Mouse (Mus musculus) kidney, embryonic 16.5 days (tissue): ENCODE measurements around the gene Zfp811. TPM values are rescaled to one million over a fixed set of nuclear protein-coding genes. Genes with fewer than 3 reads are reported as not detected.
A peak's percentile ranks its signal among the peaks of the same experiment; 100 is the strongest.
"Not testable (repeated sequence)": the region's sequence is repeated elsewhere in the genome, so short reads cannot be mapped to it uniquely, and the experiment has no call there.

Experiments used
- ATAC-seq: fragments of 200-750 bp; cut with Nextera tagmentation; 2 replicates; pipeline ENCODE4 v1.8.0; 2017; ENCODE audit warnings: moderate TSS enrichment; ENCODE audit not compliant: low FRiP score, low TSS enrichment
- H3K27ac ChIP-seq: fragments of 300-500 bp; sonication (generic); 2 replicates; pipeline ENCODE4 v1.5.1; 2014; ENCODE audit warnings: low read length
- H3K27me3 ChIP-seq: fragments of 300-500 bp; sonication (generic); 2 replicates; pipeline ENCODE4 v1.6.1; 2014; ENCODE audit warnings: low read length, control low read depth, mixed read lengths; ENCODE audit not compliant: insufficient read depth
- H3K36me3 ChIP-seq: fragments of 300-500 bp; sonication (generic); 2 replicates; pipeline ENCODE4 v1.6.1; 2014; ENCODE audit warnings: low read length, control low read depth, mixed read lengths; ENCODE audit not compliant: insufficient read depth
- H3K4me1 ChIP-seq: fragments of 300-500 bp; sonication (generic); 2 replicates; pipeline ENCODE4 v1.6.1; 2014; ENCODE audit warnings: low read length, control low read depth, mixed read lengths; ENCODE audit not compliant: insufficient read depth
- H3K4me2 ChIP-seq: fragments of 300-500 bp; sonication (generic); replicated peaks from 2 replicates; pipeline ENCODE4 v1.6.1; 2014; ENCODE audit warnings: low read depth, low read length
- H3K4me3 ChIP-seq: fragments of 300-500 bp; sonication (generic); 2 replicates; pipeline ENCODE4 v1.5.1; 2014; ENCODE audit warnings: mild to moderate bottlenecking, low read length
- H3K9ac ChIP-seq: fragments of 300-500 bp; sonication (generic); replicated peaks from 2 replicates; pipeline ENCODE4 v1.6.1; 2014; ENCODE audit warnings: low read length
- H3K9me3 ChIP-seq: fragments of 300-500 bp; sonication (generic); 2 replicates; pipeline ENCODE4 v1.6.1; 2016; ENCODE audit warnings: low read length, control low read depth
- WGBS: fragments of 180-500 bp; shearing (Covaris S2); extraction: QIAGEN DNeasy Blood & Tissue Kit; methylation state at CpG from one replicate; pipeline ENCODE4 v1.1.7; 2014; 5-methylcytosine and 5-hydroxymethylcytosine counted together
- polyA plus RNA-seq: library from polyadenylated mRNA; unstranded; fragments of >200 nt; fragmentation: Nextera tagmentation; extraction: Ambion mirVana; gene quantifications from 2 replicates; pipeline ENCODE4 v1.2.1, GENCODE M21; 2015

Gene Zfp811
- polyA plus RNA-seq = 2.7 and 3.3 TPM in 2 replicates

DNA sequence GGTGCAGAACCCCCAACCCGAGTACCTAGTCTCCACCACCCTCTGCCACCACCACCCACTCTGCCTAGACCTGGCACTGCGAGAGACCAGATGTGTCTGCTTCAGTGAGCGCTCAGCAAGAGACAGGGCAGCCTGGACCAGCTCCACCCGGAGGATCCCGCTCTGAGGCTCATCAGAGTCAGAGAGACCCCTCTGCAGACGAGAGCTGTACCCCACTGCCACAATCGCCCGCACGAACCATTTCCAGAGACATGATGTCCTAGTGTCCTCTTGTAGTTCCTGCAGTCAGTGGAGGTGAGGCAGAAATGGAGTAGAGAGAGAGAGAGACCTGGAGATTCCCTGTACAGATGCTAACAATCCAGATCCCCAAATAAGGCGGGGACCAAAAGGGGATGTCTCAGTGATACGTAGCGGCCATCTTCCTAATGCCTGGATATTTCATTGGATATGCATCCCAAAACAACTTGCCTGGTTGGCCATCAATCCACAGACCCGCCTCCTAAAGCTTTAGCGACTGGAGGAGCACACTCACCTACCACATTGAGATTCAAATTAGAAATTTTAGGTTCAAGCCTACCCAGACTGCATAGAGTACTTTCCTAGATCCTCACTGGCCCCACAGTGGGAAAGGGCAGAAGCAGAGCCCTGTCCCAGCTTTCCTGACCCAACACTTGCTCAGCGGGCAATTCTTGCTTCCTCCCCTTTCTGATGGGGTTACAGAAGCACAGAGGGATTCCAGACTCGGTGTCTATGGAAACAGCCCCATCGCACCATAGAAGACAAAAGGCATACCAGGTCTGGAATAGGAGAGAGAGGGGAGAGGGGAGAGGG, at the start of gene Zfp811:
Gene Zfp811 (minus strand): TSS at position 388 of the 831 bp plus-strand sequence.
- H3K27ac ChIP-seq = no peak within 1 kb of the TSS; the same call in 1 of the 2 replicates

DNA sequence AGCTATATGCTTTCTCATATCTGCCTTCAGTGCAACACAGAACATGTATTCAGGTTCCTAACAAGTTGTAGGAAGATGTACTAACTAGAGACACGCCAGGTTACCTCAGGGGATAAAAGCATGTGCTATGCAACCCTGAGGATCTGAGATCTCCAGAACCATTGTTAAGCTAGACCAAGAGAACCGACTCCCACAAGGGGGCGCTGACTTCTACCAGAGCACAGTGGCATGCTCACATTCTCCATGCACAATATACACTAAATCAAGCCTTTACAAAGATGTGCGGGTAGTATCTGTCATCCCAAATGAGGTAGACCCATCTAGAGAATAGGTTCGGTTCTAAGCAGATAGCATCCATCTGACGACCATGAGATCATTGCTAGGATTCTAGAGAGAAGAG, 47.0 kb upstream of the Zfp811 start:
- H3K4me2 ChIP-seq, H3K36me3 ChIP-seq, H3K9me3 ChIP-seq, ATAC-seq, H3K27ac ChIP-seq, H3K27me3 ChIP-seq, H3K4me1 ChIP-seq, H3K9ac ChIP-seq, H3K4me3 ChIP-seq: not testable (repeated sequence)
- WGBS = 60% methylated on average over 2 of the region's 6 CpGs

More for the DNA sequence above, at the start of gene Zfp811:
- Histone ChIP-seq H3K36me3 (no peaks in the 10 kb centered on the region), H3K4me2 (peak within 1 kb of the TSS; percentile 65), H3K9ac (peak within 1 kb of the TSS; percentile 59), H3K9me3 (no peaks in the 10 kb centered on the region), H3K4me1 (peaks cover 12% of the 10 kb centered on the region), H3K27me3 (no peaks in the 10 kb centered on the region), H3K4me3 (peak within 1 kb of the TSS; percentile 53)
- WGBS = under 1% methylated on average over 17 of the region's 17 CpGs
- ATAC-seq = peak; percentile 81

DNA sequence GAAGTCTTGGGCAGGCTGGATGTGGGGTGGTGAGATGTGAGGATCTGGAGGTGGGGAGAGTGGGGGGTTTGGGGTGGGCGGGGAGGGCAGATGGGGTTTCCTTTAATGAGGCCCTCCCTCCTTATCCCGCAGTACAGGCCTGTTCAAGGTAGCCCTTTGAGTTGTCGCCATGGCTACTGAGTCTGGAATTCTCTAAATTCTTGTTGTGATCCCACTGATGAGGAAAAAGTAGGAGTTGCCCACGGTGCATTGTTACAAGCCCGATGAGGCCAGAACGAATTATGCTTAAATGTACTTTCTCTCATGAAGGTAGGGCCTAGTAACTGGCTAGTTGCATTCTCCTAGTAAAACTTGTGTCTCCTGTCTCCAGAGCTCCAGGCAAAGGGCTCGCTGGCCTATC, 41.9 kb upstream of the Zfp811 start:
- H3K27ac ChIP-seq = no peak overlapping the region
- WGBS = 55% methylated on average over 7 of the region's 7 CpGs
- H3K36me3 ChIP-seq = no peaks in the 10 kb centered on the region
- H3K9me3 ChIP-seq = peaks cover 2% of the 10 kb centered on the region; the same call in 1 of the 2 replicates
- H3K4me3 ChIP-seq = no peak overlapping the region
- no peaks in the 10 kb centered on the region for H3K4me1 ChIP-seq
- no peak overlapping the region for H3K4me2 ChIP-seq
- no peak overlapping the region for H3K9ac ChIP-seq
- no peak for ATAC-seq
- H3K27me3 ChIP-seq = no peaks in the 10 kb centered on the region

DNA sequence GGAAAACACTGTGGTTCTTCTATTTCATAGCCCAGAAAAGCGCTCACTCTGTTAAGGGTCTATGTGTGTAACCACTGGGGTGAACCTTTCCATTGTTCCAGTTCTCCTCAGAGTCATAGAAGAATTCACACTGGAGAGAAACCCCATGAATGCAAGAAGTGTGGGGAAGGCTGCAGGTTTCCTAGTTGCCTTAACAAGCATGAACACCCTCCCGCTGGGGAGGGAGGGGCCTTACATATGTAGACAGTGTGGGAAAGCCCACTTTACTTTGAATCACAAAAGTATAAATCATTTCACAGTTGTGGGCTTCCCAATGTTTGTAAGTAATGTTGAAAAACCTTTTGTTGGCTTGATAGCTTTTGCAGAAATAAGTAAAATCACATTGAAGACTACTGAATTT, 31.7 kb upstream of the Zfp811 start:
- Histone ChIP-seq H3K27me3 (no peaks in the 10 kb centered on the region), H3K4me2 (no peak overlapping the region), H3K36me3 (no peaks in the 10 kb centered on the region), H3K4me3 (no peak overlapping the region), H3K9me3 (peaks cover 12% of the 10 kb centered on the region; the same call in 1 of the 2 replicates), H3K4me1 (peaks cover 10% of the 10 kb centered on the region; the same call in 1 of the 2 replicates), H3K27ac (no peak overlapping the region), H3K9ac (no peak overlapping the region)
- no peak for ATAC-seq
- WGBS = 83% methylated on average over 2 of the region's 2 CpGs

DNA sequence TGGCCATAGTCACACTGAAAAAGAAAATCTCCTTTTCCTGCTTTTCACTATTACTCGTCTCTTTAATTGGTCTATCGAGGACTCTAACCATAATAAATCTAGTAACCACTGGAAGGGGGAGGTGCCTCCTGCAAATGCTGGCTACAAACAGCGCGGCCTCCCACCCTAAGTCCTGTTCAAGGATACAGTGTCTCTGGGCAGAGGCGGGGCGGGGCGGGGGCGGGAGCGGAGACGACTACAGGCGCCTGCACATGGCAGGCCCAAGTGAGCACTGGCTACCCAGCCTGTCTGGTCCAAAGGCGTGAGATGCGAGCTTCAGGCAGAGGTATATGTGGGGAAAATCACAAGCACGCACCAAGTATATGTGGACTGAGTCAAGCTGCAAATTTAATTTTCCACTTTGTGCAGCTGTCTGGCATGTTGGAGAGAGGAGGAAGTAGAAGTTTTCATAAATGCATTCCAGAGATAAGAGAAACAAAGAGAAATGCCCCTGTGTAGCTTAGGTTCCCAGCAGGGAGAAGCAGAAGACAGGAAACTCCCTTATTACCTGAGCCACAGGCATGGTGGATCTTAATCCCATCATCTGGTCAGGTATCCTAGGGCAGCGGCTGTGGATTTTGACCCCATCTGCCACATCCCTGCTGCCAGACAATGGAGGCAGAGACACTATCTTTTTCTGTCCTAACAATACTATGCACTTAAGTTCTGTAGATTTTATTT, 29.5 kb upstream of the Zfp811 start:
- no peaks in the 10 kb centered on the region for H3K36me3 ChIP-seq
- 23% methylated on average over 15 of the region's 15 CpGs for WGBS
- peaks cover 10% of the 10 kb centered on the region; the same call in 1 of the 2 replicates for H3K4me1 ChIP-seq
- no peaks in the 10 kb centered on the region for H3K27me3 ChIP-seq
- H3K9ac ChIP-seq = 0 out of 2 replicates have a peak overlapping the region, but pooled peaks have one; percentile 25
- peak overlapping the region; percentile 37 for H3K4me2 ChIP-seq
- peaks cover 11% of the 10 kb centered on the region; the same call in 1 of the 2 replicates for H3K9me3 ChIP-seq
- peak; percentile 86 for ATAC-seq
- H3K27ac ChIP-seq = no peak overlapping the region
- no peak overlapping the region for H3K4me3 ChIP-seq

DNA sequence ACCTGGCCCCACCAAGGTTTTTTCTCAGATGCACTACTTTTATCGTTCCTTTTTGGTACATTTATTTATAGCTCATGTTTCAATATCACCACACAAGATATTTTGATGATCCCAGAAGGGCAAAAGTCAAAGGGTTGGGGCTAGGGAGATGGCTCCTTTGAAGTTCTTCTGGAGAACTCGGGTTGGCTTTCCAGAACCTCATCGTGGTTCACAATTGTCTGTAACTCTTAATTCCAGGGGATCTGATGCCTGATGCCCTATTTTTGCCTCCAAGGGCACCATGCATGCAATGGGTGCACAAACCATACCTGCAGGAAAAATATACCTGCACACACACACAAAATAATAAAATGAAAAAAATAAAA, 20.7 kb upstream of the Zfp811 start:
- Histone ChIP-seq H3K27ac (no peak overlapping the region), H3K27me3 (no peaks in the 10 kb centered on the region), H3K4me1 (peaks cover 9% of the 10 kb centered on the region; the same call in 1 of the 2 replicates), H3K9ac (peak overlapping the region; percentile 95; the same call in 1 of the 2 replicates), H3K36me3 (peaks cover 13% of the 10 kb centered on the region), H3K4me2 (peak overlapping the region; percentile 87), H3K4me3 (peak overlapping the region; percentile 86), H3K9me3 (no peaks in the 10 kb centered on the region)
- WGBS = 22% methylated on average over 3 of the region's 3 CpGs
- 0 out of 2 replicates have a peak, but pooled peaks have one; percentile 17 for ATAC-seq

DNA sequence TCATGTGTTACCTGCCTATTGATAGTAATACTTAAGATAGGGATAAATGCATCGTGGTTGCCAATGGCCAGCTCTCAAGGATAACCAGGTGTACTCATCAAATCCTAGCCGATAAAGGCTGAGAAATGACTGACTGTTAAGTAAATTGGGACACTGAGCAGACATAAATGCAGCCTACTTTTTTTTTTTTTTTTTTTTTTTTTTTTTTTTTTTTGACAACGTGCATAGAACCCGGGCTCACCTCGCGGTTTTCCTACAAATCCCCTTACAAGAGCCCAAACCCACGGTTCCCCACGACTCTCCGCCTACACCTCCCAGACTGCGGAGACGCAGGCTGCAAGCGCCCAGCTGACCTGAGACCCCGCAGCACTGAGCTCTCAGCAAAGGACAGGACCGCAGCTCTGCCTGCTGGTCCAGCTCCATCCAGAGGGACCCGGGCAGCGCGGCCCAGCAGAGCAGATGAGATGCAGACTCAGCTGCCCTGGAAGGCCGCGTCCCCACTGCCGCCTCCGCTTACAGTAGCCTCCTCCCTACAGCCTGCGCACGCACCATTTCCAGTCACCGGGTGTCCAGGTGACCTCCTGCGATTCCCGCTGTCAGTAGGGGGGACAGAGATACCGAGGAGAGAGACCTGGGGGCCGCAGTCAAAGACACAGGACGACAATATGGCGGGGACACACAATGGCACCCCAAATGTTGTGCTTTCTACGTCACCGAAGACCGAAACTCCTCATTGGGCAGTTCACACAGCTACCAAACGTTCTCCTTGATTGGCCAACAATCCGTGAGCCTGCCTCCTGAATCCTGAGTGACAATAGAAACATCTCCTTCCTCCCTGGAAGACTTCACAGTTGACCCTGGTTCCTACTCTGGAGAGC, 20.0 kb upstream of the Zfp811 start, which contains the start of gene Zfp799:
Gene Zfp799 (minus strand): TSS at position 722 of the 878 bp plus-strand sequence.
- no peaks in the 10 kb centered on the region for H3K27me3 ChIP-seq
- H3K9ac ChIP-seq = peak within 1 kb of the TSS; percentile 95
- peak; percentile 99 for ATAC-seq
- peak within 1 kb of the TSS; percentile 87 for H3K4me2 ChIP-seq
- H3K27ac ChIP-seq = peak within 1 kb of the TSS; percentile 78
- peak within 1 kb of the TSS; percentile 86 for H3K4me3 ChIP-seq
- H3K4me1 ChIP-seq = peaks cover 9% of the 10 kb centered on the region; the same call in 1 of the 2 replicates
- no peaks in the 10 kb centered on the region for H3K9me3 ChIP-seq
- peaks cover 17% of the 10 kb centered on the region for H3K36me3 ChIP-seq
- WGBS = 1% methylated on average over 35 of the region's 35 CpGs

DNA sequence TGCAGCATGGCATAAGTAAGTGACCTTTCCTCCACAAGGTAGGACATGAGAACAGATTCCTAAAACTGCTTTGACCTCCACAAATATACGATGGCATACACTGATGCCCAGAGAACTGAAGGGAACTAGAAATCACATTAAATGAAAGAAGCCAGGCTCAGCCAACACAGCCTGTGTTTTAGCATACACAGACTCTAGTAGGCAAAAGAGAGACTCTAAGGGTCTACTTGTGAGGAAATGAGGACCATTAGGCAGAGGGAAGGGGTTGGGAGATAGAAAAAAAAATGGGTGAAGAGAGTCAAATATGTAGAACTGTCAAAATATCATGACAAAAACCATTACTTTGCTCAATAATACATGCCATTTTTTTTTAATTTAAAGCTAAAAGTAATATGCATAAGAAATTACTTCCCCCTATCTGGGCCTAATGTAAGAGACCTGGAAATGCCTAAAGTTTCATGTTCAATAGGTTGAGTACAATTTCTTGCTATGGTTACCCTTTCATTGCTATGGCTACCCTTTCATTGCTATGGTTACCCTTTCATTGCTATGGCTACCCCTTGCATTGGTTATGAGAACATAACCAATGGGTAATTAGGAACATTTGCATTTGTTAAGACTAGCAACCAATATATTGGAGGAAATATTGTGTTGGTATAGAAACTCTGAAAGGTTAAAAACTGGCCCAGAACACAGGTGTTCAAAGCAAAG, 6.5 kb upstream of the Zfp811 start:
- H3K27ac ChIP-seq = no peak overlapping the region
- H3K9ac ChIP-seq = no peak overlapping the region
- no peak overlapping the region for H3K4me2 ChIP-seq
- H3K4me3 ChIP-seq = no peak overlapping the region
- WGBS = 94% methylated on average over 1 of the region's 1 CpGs
- ATAC-seq = no peak
- H3K36me3 ChIP-seq = peaks cover 32% of the 10 kb centered on the region
- no peaks in the 10 kb centered on the region for H3K9me3 ChIP-seq
- no peaks in the 10 kb centered on the region for H3K27me3 ChIP-seq
- H3K4me1 ChIP-seq = no peaks in the 10 kb centered on the region
